Mouse (Mus musculus) limb, embryonic 12.5 days (tissue): ENCODE measurements at regions not wholly inside any gene's neighbourhood (a gene's known extent, or its start where the extent isn't known, plus 50 kb on each side); places are given as distances from the start of the nearest gene placed in this dataset. TPM values are rescaled to one million over a fixed set of nuclear protein-coding genes. Genes with fewer than 3 reads are reported as not detected.

Source experiments
- microRNA-seq: library from miRNA; unstranded; fragments of <30 nt; microRNA quantifications from one replicate; pipeline ENCODE4, GENCODE M21; 2017

Small RNA genes in the stretch of these regions (microRNA-seq; reads per million reads assigned to microRNA genes)
- gene Gm44361, result not detected
